Mouse (Mus musculus): Measurements from ENCODE around the gene Tmem9b. TPM values are rescaled to one million over a fixed set of nuclear protein-coding genes. Genes with fewer than 3 reads are reported as not detected.

Gene Tmem9b
- total and polyA plus RNA-seq, 3 experiments = 26.4 to 30.6 TPM; not detected in 1

DNA sequence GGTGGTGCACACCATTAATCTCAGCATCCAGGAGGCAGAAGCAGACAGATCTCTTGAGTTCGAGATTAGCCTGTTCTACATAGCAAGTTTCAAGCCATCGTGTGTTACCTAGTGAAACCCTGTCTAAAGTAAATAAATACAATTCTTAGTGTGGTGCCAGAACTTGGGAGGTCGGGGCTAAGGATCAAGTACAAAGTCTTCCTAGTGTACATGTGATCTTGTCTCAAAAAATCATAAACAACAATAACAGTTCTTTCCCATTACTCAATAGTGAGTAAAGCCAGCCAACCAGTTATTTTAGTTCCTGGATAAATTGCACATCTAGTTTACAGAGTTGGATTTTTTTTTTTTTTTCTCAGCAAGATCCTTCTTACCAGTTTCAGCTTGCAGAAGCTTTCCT lies 48.2 kb downstream of the Tmem9b start:
- Histone ChIP-seq H3K36me3 (ENCODE audit: control insufficient read depth in 1 of 2, insufficient read depth in 2 of 2, low read length in 2 of 2) (peaks cover 0 to 22% of the 10 kb centered on the region in 2 experiments; a peak in 3 of 4 replicates), H3K79me2 (ENCODE audit: control insufficient read depth, insufficient read depth, low read length, poor library complexity) (peaks cover 4% of the 10 kb centered on the region), H3K9me3 (replicated peaks; ENCODE audit: insufficient read depth, low read length) (no peaks in the 10 kb centered on the region), H3K4me1 (ENCODE audit: control insufficient read depth in 1 of 2, insufficient read depth in 2 of 2, low read length in 2 of 2) (peaks cover 3 to 23% of the 10 kb centered on the region in 2 experiments; a peak in 3 of 4 replicates), H3K27me3 (ENCODE audit: control insufficient read depth in 1 of 2, insufficient read depth in 2 of 2, low read length in 2 of 2) (no peaks in the 10 kb centered on the region), H3K4me3 (ENCODE audit: control insufficient read depth in 1 of 2, insufficient read depth in 1 of 2, low read depth in 2 of 2, low read length in 2 of 2) (peak overlapping the region; percentile 72 to 88), H3K9ac (ENCODE audit: control insufficient read depth, low read depth, low read length, poor library complexity, severe bottlenecking) (peak overlapping the region; percentile 90), H3K27ac (ENCODE audit: control insufficient read depth, low read depth, low read length) (no peak overlapping the region)
- no peak for TF ChIP-seq MXI1 (IDR thresholded peaks at IDR 0.05; ENCODE audit: low read depth, low read length)
- no peak for TF ChIP-seq MAZ (IDR thresholded peaks at IDR 0.05; ENCODE audit: low read depth, low read length)
- no peak for TF ChIP-seq TAL1 (IDR thresholded peaks at IDR 0.05; ENCODE audit: low read length)
- TF ChIP-seq SIN3A (IDR thresholded peaks at IDR 0.05; ENCODE audit: low read length) = no peak
- TF ChIP-seq GABPA (IDR thresholded peaks at IDR 0.05; ENCODE audit: low read depth, low read length) = no peak
- TF ChIP-seq MAFK (IDR thresholded peaks at IDR 0.05; ENCODE audit: borderline replicate concordance, low read depth, low read length) = no peak
- TF ChIP-seq E2F4 (IDR thresholded peaks at IDR 0.05; ENCODE audit: borderline replicate concordance, low read depth, low read length) = no peak
- no peak for TF ChIP-seq MEF2A (IDR thresholded peaks at IDR 0.05; ENCODE audit: extremely low read depth, insufficient replicate concordance, low read depth, low read length, poor library complexity, severe bottlenecking)
- no peak for TF ChIP-seq POLR2AphosphoS2 (IDR thresholded peaks at IDR 0.05; ENCODE audit: low read length)
- no peak for TF ChIP-seq ETS1 (IDR thresholded peaks at IDR 0.05; ENCODE audit: low read depth, low read length)
- no peak for TF ChIP-seq CHD2 (IDR thresholded peaks at IDR 0.05; ENCODE audit: low read length)
- TF ChIP-seq NRF1 (IDR thresholded peaks at IDR 0.05; ENCODE audit: insufficient read depth, low read depth, low read length, poor library complexity, severe bottlenecking) = no peak
- no peak for TF ChIP-seq CTCF (IDR thresholded peaks at IDR 0.05 in 2 of 3, conservative IDR thresholded peaks at IDR 0.05 in 1 of 3; ENCODE audit: control insufficient read depth in 1 of 3, insufficient read depth in 1 of 3, low read depth in 2 of 3, low read length in 3 of 3, poor library complexity in 1 of 3, severe bottlenecking in 1 of 3)
- no peak for TF ChIP-seq ZMIZ1 (IDR thresholded peaks at IDR 0.05; ENCODE audit: low read depth, low read length)
- no peak for DNase-seq (ENCODE audit: low read depth, low spot score)

DNA sequence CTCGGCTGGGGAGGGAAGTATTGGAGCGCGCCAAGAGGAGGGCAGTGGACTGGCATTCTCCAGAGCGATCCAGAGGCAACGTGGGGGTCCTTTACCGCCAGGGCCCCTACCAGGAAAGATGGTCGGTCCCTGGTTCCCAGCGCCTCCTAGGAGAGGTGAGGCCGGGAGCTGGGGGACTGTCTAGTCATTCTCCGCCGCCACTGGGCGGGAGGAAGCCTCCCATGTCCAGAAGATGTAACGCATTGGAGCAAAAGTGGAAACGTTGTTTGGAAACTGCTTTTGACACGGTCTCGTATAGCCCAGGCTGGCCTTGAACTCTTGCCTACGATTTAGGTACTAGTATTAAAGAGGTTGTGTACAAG lies 48.7 kb downstream of the Tmem9b start:
- H3K4me3 ChIP-seq (ENCODE audit: control insufficient read depth in 1 of 2, insufficient read depth in 1 of 2, low read depth in 2 of 2, low read length in 2 of 2) = peak overlapping the region; percentile 72 to 88
- DNase-seq (ENCODE audit: low read depth, low spot score) = no peak
- peak overlapping the region; percentile 56 for H3K27ac ChIP-seq (ENCODE audit: control insufficient read depth, low read depth, low read length)
- 0 out of 2 replicates have a peak, but pooled peaks have one; percentile 22 for TF ChIP-seq TBP (IDR thresholded peaks at IDR 0.05; ENCODE audit: low read depth, low read length)
- TF ChIP-seq BHLHE40 (IDR thresholded peaks at IDR 0.05; ENCODE audit: borderline replicate concordance, low read depth, low read length) = no peak
- peaks cover 3 to 23% of the 10 kb centered on the region in 2 experiments; a peak in 3 of 4 replicates for H3K4me1 ChIP-seq (ENCODE audit: control insufficient read depth in 1 of 2, insufficient read depth in 2 of 2, low read length in 2 of 2)
- H3K9me3 ChIP-seq (replicated peaks; ENCODE audit: insufficient read depth, low read length) = no peaks in the 10 kb centered on the region
- H3K79me2 ChIP-seq (ENCODE audit: control insufficient read depth, insufficient read depth, low read length, poor library complexity) = peaks cover 4% of the 10 kb centered on the region
- no peaks in the 10 kb centered on the region for H3K27me3 ChIP-seq (ENCODE audit: control insufficient read depth in 1 of 2, insufficient read depth in 2 of 2, low read length in 2 of 2)
- peak overlapping the region; percentile 90 for H3K9ac ChIP-seq (ENCODE audit: control insufficient read depth, low read depth, low read length, poor library complexity, severe bottlenecking)
- H3K36me3 ChIP-seq (ENCODE audit: control insufficient read depth in 1 of 2, insufficient read depth in 2 of 2, low read length in 2 of 2) = peaks cover 0 to 22% of the 10 kb centered on the region in 2 experiments; a peak in 2 of 4 replicates
